Mouse (Mus musculus): ENCODE measurements around the gene Ubr4. TPM values are rescaled to one million over a fixed set of nuclear protein-coding genes. Genes with fewer than 3 reads are reported as not detected.

Ubr4 gene
- polyA plus RNA-seq, 1 experiment from 2014 or later, result 72.2 TPM

- no peaks in the 10 kb centered on the region for H3K9me3 ChIP-seq (replicated peaks)
- 0 out of 2 replicates have a peak, but pooled peaks cover 7% of the 10 kb centered on the region for H3K4me1 ChIP-seq
- WGBS, result 64% methylated on average over 9 of the region's 9 CpGs
- H3K27me3 ChIP-seq, result no peaks in the 10 kb centered on the region
- no peak overlapping the region for H3K9ac ChIP-seq
- H3K27ac ChIP-seq, result no peak overlapping the region
- H3K4me2 ChIP-seq, result no peak overlapping the region
- H3K4me3 ChIP-seq (replicated peaks), result no peak overlapping the region
- H3K36me3 ChIP-seq, result peaks cover 37% of the 10 kb centered on the region
- no peak for ATAC-seq (replicated peaks; ENCODE audit: low FRiP score)
Measured at GRCm38 (mm10) chr4:139493227-139494025, 141.0 kb downstream of the Ubr4 start.

DNA sequence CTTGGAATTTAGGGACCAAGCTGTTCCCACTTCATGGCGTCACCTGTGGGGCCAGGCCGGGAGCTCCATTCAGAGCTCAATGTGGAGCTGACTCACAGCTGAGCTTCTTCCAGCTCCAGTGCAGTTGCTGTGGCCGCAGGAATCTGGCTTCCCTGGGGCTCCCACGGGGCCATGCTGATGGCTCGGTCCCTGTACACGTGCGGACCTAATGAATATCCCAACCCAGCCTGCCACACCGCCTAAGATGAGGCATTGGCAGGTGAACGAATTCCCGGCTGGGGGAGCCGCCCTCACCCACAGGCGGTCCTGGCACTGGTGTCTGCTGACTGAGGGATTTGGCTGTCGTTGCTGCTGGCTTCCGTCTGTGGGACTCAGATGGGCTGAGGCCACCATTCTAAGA is 148.4 kb downstream of the Ubr4 start:
- H3K4me1 ChIP-seq, result peaks cover 13% of the 10 kb centered on the region; the same call in 1 of the 2 replicates
- WGBS, result 63% methylated on average over 14 of the region's 14 CpGs

GRCm38 (mm10) chr4:139501702-139502101 is 149.3 kb downstream of the Ubr4 start:
- no peaks in the 10 kb centered on the region for H3K36me3 ChIP-seq
- no peak for ATAC-seq (replicated peaks; ENCODE audit: low FRiP score)

More for the DNA sequence above, 148.4 kb downstream of the Ubr4 start:
- H3K36me3 ChIP-seq, result no peaks in the 10 kb centered on the region
- H3K27me3 ChIP-seq, result no peaks in the 10 kb centered on the region
- no peak overlapping the region for H3K27ac ChIP-seq
- no peak overlapping the region for H3K4me2 ChIP-seq
- no peak overlapping the region for H3K9ac ChIP-seq
- 0 out of 2 replicates have a peak, but pooled peaks cover 7% of the 10 kb centered on the region for H3K9me3 ChIP-seq (replicated peaks)
- no peak for ATAC-seq (replicated peaks; ENCODE audit: low FRiP score)
- no peak overlapping the region for H3K4me3 ChIP-seq (replicated peaks)

GRCm38 (mm10) chr4:139503919-139504318 is 151.5 kb downstream of the Ubr4 start:
- ATAC-seq (replicated peaks; ENCODE audit: low FRiP score), result no peak
- no peak overlapping the region for H3K4me2 ChIP-seq
- H3K4me3 ChIP-seq (replicated peaks), result no peak overlapping the region
- no peak overlapping the region for H3K27ac ChIP-seq
- 87% methylated on average over 8 of the region's 8 CpGs for WGBS
- H3K36me3 ChIP-seq, result no peaks in the 10 kb centered on the region
- peaks cover 5% of the 10 kb centered on the region; the same call in 1 of the 2 replicates for H3K4me1 ChIP-seq
- H3K27me3 ChIP-seq, result no peaks in the 10 kb centered on the region
- no peak overlapping the region for H3K9ac ChIP-seq
- 0 out of 2 replicates have a peak, but pooled peaks cover 10% of the 10 kb centered on the region for H3K9me3 ChIP-seq (replicated peaks)

More at GRCm38 (mm10) chr4:139501702-139502101, 149.3 kb downstream of the Ubr4 start:
- WGBS, result 83% methylated on average over 6 of the region's 6 CpGs
- H3K27ac ChIP-seq, result no peak overlapping the region
- no peak overlapping the region for H3K9ac ChIP-seq
- 0 out of 2 replicates have a peak, but pooled peaks cover 10% of the 10 kb centered on the region for H3K9me3 ChIP-seq (replicated peaks)
- H3K4me1 ChIP-seq, result peaks cover 13% of the 10 kb centered on the region; the same call in 1 of the 2 replicates
- no peak overlapping the region for H3K4me3 ChIP-seq (replicated peaks)
- no peak overlapping the region for H3K4me2 ChIP-seq
- H3K27me3 ChIP-seq, result no peaks in the 10 kb centered on the region

DNA sequence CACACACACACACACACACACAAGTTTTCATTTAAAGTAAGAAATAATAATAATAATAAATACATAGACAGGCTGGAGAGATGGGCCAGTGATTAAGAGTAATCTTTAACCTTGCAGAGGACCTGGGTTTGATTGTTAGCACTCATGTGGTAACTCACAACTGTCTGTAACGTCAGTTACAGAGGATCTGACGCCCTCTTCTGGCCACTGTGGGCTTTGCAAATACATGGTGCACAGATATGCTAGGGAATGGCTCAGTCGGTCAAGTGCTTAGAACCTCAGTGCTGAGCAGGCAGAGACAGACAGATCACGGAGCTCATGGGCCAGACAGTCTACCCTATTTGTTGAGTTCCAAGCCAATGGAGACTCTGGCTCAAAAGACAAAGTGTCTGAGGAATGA is 153.3 kb downstream of the Ubr4 start:
- Histone ChIP-seq H3K9ac (no peak overlapping the region), H3K36me3 (no peaks in the 10 kb centered on the region), H3K9me3 (replicated peaks) (0 out of 2 replicates have a peak, but pooled peaks cover 10% of the 10 kb centered on the region), H3K4me2 (no peak overlapping the region), H3K4me3 (replicated peaks) (no peak overlapping the region), H3K27me3 (no peaks in the 10 kb centered on the region), H3K4me1 (peaks cover 3% of the 10 kb centered on the region; the same call in 1 of the 2 replicates), H3K27ac (no peak overlapping the region)
- ATAC-seq (replicated peaks; ENCODE audit: low FRiP score), result no peak
- 77% methylated on average over 4 of the region's 4 CpGs for WGBS

GRCm38 (mm10) chr4:139506727-139507126 is 154.3 kb downstream of the Ubr4 start:
- no peaks in the 10 kb centered on the region for H3K4me1 ChIP-seq
- 91% methylated on average over 11 of the region's 11 CpGs for WGBS
- 0 out of 2 replicates have a peak, but pooled peaks cover 10% of the 10 kb centered on the region for H3K9me3 ChIP-seq (replicated peaks)
- H3K27me3 ChIP-seq, result no peaks in the 10 kb centered on the region
- no peaks in the 10 kb centered on the region for H3K36me3 ChIP-seq
- H3K9ac ChIP-seq, result no peak overlapping the region
- H3K4me3 ChIP-seq (replicated peaks), result no peak overlapping the region
- H3K27ac ChIP-seq, result no peak overlapping the region
- no peak for ATAC-seq (replicated peaks; ENCODE audit: low FRiP score)
- H3K4me2 ChIP-seq, result no peak overlapping the region

DNA sequence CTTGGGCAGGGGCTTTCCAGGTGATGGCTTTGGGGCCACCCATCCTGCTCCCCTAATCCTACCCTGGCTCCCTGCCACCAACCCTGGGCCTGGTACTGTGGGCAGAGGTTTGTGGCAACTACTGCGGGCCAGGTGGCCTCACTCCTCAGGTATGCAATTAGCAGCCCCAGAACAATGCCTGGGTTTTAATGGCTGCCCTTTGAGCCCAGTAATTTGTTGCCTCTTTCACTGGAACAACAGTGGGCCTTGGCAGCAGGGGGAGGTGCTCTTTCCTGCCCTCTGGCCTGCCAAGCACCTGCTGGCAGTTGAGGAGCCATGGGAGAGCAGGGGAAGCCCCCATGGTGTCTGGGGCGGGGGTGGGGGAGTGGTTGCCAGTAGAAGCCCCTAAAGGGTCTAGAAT is 156.7 kb downstream of the Ubr4 start:
- no peak overlapping the region for H3K4me2 ChIP-seq
- H3K36me3 ChIP-seq, result no peaks in the 10 kb centered on the region
- no peak overlapping the region for H3K4me3 ChIP-seq (replicated peaks)
- H3K9ac ChIP-seq, result no peak overlapping the region
- H3K27me3 ChIP-seq, result no peaks in the 10 kb centered on the region
- 0 out of 2 replicates have a peak, but pooled peaks cover 10% of the 10 kb centered on the region for H3K9me3 ChIP-seq (replicated peaks)
- no peak overlapping the region for H3K27ac ChIP-seq
- H3K4me1 ChIP-seq, result no peaks in the 10 kb centered on the region
- WGBS, result 71% methylated on average over 2 of the region's 2 CpGs
- ATAC-seq (replicated peaks; ENCODE audit: low FRiP score), result no peak

DNA sequence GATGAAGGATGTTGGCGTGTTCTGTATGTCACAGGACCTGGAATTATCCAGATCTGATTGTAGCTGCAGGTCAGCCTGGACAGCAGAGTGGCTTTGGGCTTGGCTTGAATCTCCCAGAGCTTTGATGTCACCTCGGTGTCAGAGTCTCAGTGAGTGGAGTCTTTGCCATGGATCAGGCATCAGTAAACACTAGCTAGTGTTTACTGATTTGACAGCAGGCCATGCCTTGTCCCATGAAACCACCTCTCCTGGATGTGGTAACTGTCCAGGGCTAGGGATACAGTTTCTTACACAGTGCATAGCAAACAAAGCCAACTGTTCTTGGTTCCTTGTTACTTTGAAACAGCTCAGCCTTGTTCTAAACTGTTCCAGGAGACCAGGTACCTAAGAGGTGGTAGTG is 159.1 kb downstream of the Ubr4 start:
- Histone ChIP-seq H3K4me1 (no peaks in the 10 kb centered on the region), H3K4me3 (replicated peaks) (no peak overlapping the region), H3K9me3 (replicated peaks) (no peaks in the 10 kb centered on the region), H3K9ac (no peak overlapping the region), H3K27ac (no peak overlapping the region), H3K27me3 (no peaks in the 10 kb centered on the region), H3K36me3 (no peaks in the 10 kb centered on the region), H3K4me2 (no peak overlapping the region)
- ATAC-seq (replicated peaks; ENCODE audit: low FRiP score), result no peak
- 88% methylated on average over 2 of the region's 2 CpGs for WGBS

- H3K27me3 ChIP-seq, result no peaks in the 10 kb centered on the region
- no peak overlapping the region for H3K9ac ChIP-seq
- 90% methylated on average over 2 of the region's 2 CpGs for WGBS
- no peak overlapping the region for H3K4me2 ChIP-seq
- no peaks in the 10 kb centered on the region for H3K36me3 ChIP-seq
- H3K27ac ChIP-seq, result no peak overlapping the region
- no peaks in the 10 kb centered on the region for H3K9me3 ChIP-seq (replicated peaks)
- no peaks in the 10 kb centered on the region for H3K4me1 ChIP-seq
- H3K4me3 ChIP-seq (replicated peaks), result no peak overlapping the region
- ATAC-seq (replicated peaks; ENCODE audit: low FRiP score), result no peak
Measured at GRCm38 (mm10) chr4:139512985-139513384, 160.6 kb downstream of the Ubr4 start.

DNA sequence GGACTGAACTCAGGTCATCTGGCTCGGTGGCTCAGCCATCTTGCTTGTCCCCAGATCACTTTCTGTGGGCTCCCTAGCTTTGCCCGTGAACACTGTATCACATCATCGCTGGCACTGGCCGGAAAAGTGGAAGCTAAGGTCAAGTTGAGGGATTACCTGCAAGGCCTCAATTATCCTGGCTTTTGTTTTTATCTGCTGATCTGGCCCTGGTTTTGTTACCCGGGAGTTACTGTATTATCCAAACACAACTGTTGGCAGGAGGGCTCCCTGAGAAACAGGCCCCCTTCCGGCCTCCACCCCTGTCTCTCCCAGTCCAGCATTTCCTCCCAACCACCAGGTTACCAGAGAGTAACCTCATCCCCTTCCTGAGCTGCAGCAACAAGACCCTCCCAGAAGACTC is 166.8 kb downstream of the Ubr4 start:
- Histone ChIP-seq H3K27ac (no peak overlapping the region), H3K4me3 (replicated peaks) (no peak overlapping the region), H3K27me3 (0 out of 2 replicates have a peak, but pooled peaks cover 3% of the 10 kb centered on the region), H3K9ac (no peak overlapping the region), H3K36me3 (no peaks in the 10 kb centered on the region), H3K4me1 (no peaks in the 10 kb centered on the region), H3K9me3 (replicated peaks) (no peaks in the 10 kb centered on the region), H3K4me2 (no peak overlapping the region)
- WGBS, result 61% methylated on average over 6 of the region's 6 CpGs
- no peak for ATAC-seq (replicated peaks; ENCODE audit: low FRiP score)

DNA sequence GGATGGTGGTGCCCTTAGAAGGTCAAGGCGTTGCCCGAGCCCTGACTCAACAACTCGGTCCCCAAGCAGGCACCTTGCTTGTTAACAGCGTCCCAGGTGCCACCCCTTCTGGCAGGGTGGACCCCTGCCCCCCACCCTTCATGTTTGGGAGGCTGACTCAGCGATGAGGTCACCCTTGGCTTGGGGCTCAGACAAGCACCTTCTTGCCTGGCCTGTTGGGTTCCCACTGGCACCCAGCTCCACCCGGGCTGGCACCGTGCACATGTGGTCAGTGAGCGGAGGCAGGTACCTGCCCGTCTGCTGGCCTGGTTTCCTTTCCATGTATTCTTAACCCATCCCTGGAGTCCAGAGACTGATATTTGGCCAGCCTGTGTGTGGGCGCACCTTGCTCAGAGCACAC is 169.5 kb downstream of the Ubr4 start:
- no peak overlapping the region for H3K27ac ChIP-seq
- H3K4me1 ChIP-seq, result no peaks in the 10 kb centered on the region
- H3K9ac ChIP-seq, result no peak overlapping the region
- no peaks in the 10 kb centered on the region for H3K36me3 ChIP-seq
- 87% methylated on average over 10 of the region's 10 CpGs for WGBS
- ATAC-seq (replicated peaks; ENCODE audit: low FRiP score), result no peak
- H3K4me2 ChIP-seq, result no peak overlapping the region
- no peaks in the 10 kb centered on the region for H3K9me3 ChIP-seq (replicated peaks)
- H3K4me3 ChIP-seq (replicated peaks), result no peak overlapping the region
- 0 out of 2 replicates have a peak, but pooled peaks cover 3% of the 10 kb centered on the region for H3K27me3 ChIP-seq

- Histone ChIP-seq H3K4me1 (no peaks in the 10 kb centered on the region), H3K27me3 (0 out of 2 replicates have a peak, but pooled peaks cover 3% of the 10 kb centered on the region), H3K9ac (no peak overlapping the region), H3K36me3 (no peaks in the 10 kb centered on the region), H3K27ac (no peak overlapping the region), H3K9me3 (replicated peaks) (no peaks in the 10 kb centered on the region), H3K4me2 (no peak overlapping the region), H3K4me3 (replicated peaks) (no peak overlapping the region)
- ATAC-seq (replicated peaks; ENCODE audit: low FRiP score), result no peak
- WGBS, result 73% methylated on average over 12 of the region's 12 CpGs
Measured at GRCm38 (mm10) chr4:139526475-139526874, 174.1 kb downstream of the Ubr4 start.

Measured in kidney, embryonic 15.5 days (tissue).